9 mouse cellular contexts compared by ENCODE assay signal in the genomic region with DNA sequence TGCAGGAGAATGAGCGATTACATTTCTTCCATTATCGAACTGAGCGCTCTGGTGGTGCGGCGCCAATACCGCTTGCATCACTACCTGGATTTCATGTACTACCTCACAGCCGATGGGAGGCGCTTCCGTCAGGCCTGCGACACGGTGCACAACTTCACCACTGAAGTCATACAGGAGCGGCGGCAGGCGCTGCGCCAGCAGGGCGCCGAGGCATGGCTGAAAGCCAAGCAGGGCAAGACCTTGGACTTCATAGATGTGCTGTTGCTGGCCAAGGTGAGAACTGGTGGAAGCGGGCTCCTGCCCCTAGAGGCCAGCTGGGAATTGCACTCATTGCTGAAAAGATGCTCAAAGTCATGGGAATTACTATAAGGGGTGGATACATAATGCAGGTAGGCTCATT. TPM values are rescaled to one million over a fixed set of nuclear protein-coding genes. Genes with fewer than 3 reads are reported as not detected.
DNase-seq lines count a peak whose midpoint lies in the region; ATAC-seq and TF ChIP-seq lines count a peak whose summit lies in the region.
"Had no signal": no experiment of that assay in that cellular context is flagged by ENCODE, and none has a peak within 500 bp of the region (broad histone marks: within the 10 kb centered on the region; RNA-seq: fewer than 3 reads in every experiment).

No protein-coding gene starts in this region.

- TF ChIP-seq CTCF in E14TG2a.4 (conservative IDR thresholded peaks at IDR 0.05; ENCODE audit: low read length): peak; percentile 81
- peak; percentile 72 for TF ChIP-seq CTCF in lung, adult 2 months (IDR thresholded peaks at IDR 0.05; ENCODE audit: insufficient read depth, low read length)
- TF ChIP-seq CTCF in olfactory bulb, adult 2 months (IDR thresholded peaks at IDR 0.05; ENCODE audit: insufficient read depth, low read depth, low read length): peak; percentile 45; the same call in 1 of the 2 replicates
- TF ChIP-seq CTCF in thymus, adult 2 months (IDR thresholded peaks at IDR 0.05; ENCODE audit: borderline replicate concordance, control insufficient read depth, extremely low read depth, insufficient read depth, low read length, poor library complexity): peak; percentile 78; the same call in 1 of the 2 replicates

- intact Hi-C loops in heart, postnatal 14 days (cut with DNase I): no loop called here

- DNase-seq in c-Kit-positive CD71-positive TER-119-positive erythroid progenitor cells, embryonic 14.5 days (ENCODE audit: low spot score): peak; percentile 18
- DNase-seq in heart, postnatal 14 days: peak; percentile 78 to 87
- DNase-seq in large intestine, adult 2 months (ENCODE audit: low read depth, low spot score): peak; percentile 75
- peak; percentile 83 for DNase-seq in lung, adult 2 months
- DNase-seq in thymus, adult 2 months: peak; percentile 61

- peak overlapping the region; percentile 54 for H3K4me2 ChIP-seq in forebrain, embryonic 13.5 days

- H3K9me3 ChIP-seq in E14TG2a.4 (ENCODE audit: low read length): no peaks in the 10 kb centered on the region
- H3K9me3 ChIP-seq in forebrain, embryonic 13.5 days (replicated peaks): no peaks in the 10 kb centered on the region

- no peak for TF ChIP-seq POLR2A in lung, adult 2 months (IDR thresholded peaks at IDR 0.05; ENCODE audit: borderline replicate concordance, extremely low read depth, low read depth, low read length)
- no peak for TF ChIP-seq POLR2A in olfactory bulb, adult 2 months (IDR thresholded peaks at IDR 0.05; ENCODE audit: insufficient read depth, low read depth, low read length)
- TF ChIP-seq POLR2A in thymus, adult 2 months (IDR thresholded peaks at IDR 0.05; ENCODE audit: control insufficient read depth, extremely low read depth, insufficient read depth, low read length, poor library complexity): no peak

- no peak overlapping the region for H3K27ac ChIP-seq in forebrain, embryonic 13.5 days
- H3K27ac ChIP-seq in olfactory bulb, adult 2 months (ENCODE audit: insufficient read depth, low read depth, low read length): no peak overlapping the region
- no peak overlapping the region for H3K27ac ChIP-seq in thymus, adult 2 months (ENCODE audit: control insufficient read depth, insufficient read depth, low read length)

- peaks cover 21% of the 10 kb centered on the region for H3K4me1 ChIP-seq in E14TG2a.4 (replicated peaks; ENCODE audit: low read depth, low read length)
- H3K4me1 ChIP-seq in forebrain, embryonic 13.5 days: 0 out of 2 replicates have a peak, but pooled peaks cover 4% of the 10 kb centered on the region
- no peaks in the 10 kb centered on the region for H3K4me1 ChIP-seq in lung, adult 2 months (ENCODE audit: control insufficient read depth, insufficient read depth, low read length)
- H3K4me1 ChIP-seq in olfactory bulb, adult 2 months (ENCODE audit: control insufficient read depth, insufficient read depth, low read length): peaks cover 3% of the 10 kb centered on the region; the same call in 1 of the 2 replicates
- H3K4me1 ChIP-seq in thymus, adult 2 months (replicated peaks; ENCODE audit: control insufficient read depth, insufficient read depth, low read length): no peaks in the 10 kb centered on the region; the same call in 1 of the 2 replicates

- H3K9ac ChIP-seq in forebrain, embryonic 13.5 days: no peak overlapping the region; the same call in 1 of the 2 replicates

- no peaks in the 10 kb centered on the region for H3K36me3 ChIP-seq in E14TG2a.4 (ENCODE audit: insufficient read depth, low read length)
- no peaks in the 10 kb centered on the region for H3K36me3 ChIP-seq in forebrain, embryonic 13.5 days (ENCODE audit: poor library complexity, severe bottlenecking)
- no peaks in the 10 kb centered on the region for H3K36me3 ChIP-seq in thymus, adult 2 months (ENCODE audit: control insufficient read depth, insufficient read depth, low read length)

- ATAC-seq in forebrain, embryonic 13.5 days: peak; percentile 43

- H3K27me3 ChIP-seq in E14TG2a.4 (ENCODE audit: insufficient read depth, low read length): peaks cover 25% of the 10 kb centered on the region
- H3K27me3 ChIP-seq in forebrain, embryonic 13.5 days: peaks cover 9% of the 10 kb centered on the region; the same call in 1 of the 2 replicates
- no peaks in the 10 kb centered on the region for H3K27me3 ChIP-seq in thymus, adult 2 months (ENCODE audit: control insufficient read depth, insufficient read depth, low read length)

- WGBS in forebrain, embryonic 13.5 days: 23% methylated on average over 18 of the region's 18 CpGs
- WGBS in large intestine, adult 2 months: 7% methylated on average over 18 of the region's 18 CpGs
- 10% methylated on average over 18 of the region's 18 CpGs for WGBS in lung, adult 2 months
- 14% methylated on average over 18 of the region's 18 CpGs for WGBS in olfactory bulb, adult 2 months
- 22% methylated on average over 18 of the region's 18 CpGs for WGBS in thymus, adult 2 months

- H3K4me3 ChIP-seq in E14TG2a.4 (replicated peaks; ENCODE audit: low read length): peak overlapping the region; percentile 67
- H3K4me3 ChIP-seq in forebrain, embryonic 13.5 days: peak overlapping the region; percentile 24
- no peak overlapping the region for H3K4me3 ChIP-seq in lung, adult 2 months (replicated peaks; ENCODE audit: extremely low read depth, low read depth, low read length)
- H3K4me3 ChIP-seq in olfactory bulb, adult 2 months (ENCODE audit: insufficient read depth, low read depth, low read length): peak overlapping the region; percentile 15
- H3K4me3 ChIP-seq in thymus, adult 2 months (ENCODE audit: control insufficient read depth, insufficient read depth, low read length): no peak overlapping the region
- H3K4me3 ChIP-seq: erythroblast, embryonic 14.5 days had no signal

RNA-seq across cellular contexts. Expression of a gene that starts 22.6 kb away (rescaled TPM):
- 7.0 and 7.8 TPM in 2 replicates for polyA plus RNA-seq in forebrain, embryonic 13.5 days (2015; fragmentation: Nextera tagmentation; extraction: Ambion mirVana)
- 1 to 10 TPM; 5.2 to 6.7 TPM for total RNA-seq in heart, postnatal 14 days (2021)
- polyA plus RNA-seq in large intestine, adult 2 months (2012; rRNA removed): 2.7 TPM in 2 replicates
- polyA plus RNA-seq in lung, adult 2 months (2012; rRNA removed): 7.8 and 16.8 TPM in 2 replicates
- not detected in 2 replicates for polyA plus RNA-seq in olfactory bulb, adult 2 months (2012; ENCODE audit: insufficient read depth, insufficient read length, low replicate concordance, missing spikeins)
- 4.8 and 4.9 TPM in 2 replicates for polyA plus RNA-seq in thymus, adult 2 months (2012; rRNA removed)
- polyA plus RNA-seq: erythroblast, embryonic 14.5 days had no signal

RNA-seq across cellular contexts. Expression of a gene that starts 30.7 kb away (rescaled TPM):
- 0.17 and 0.35 TPM in 2 replicates for polyA plus RNA-seq in forebrain, embryonic 13.5 days (2015; fragmentation: Nextera tagmentation; extraction: Ambion mirVana)
- total RNA-seq in heart, postnatal 14 days (2021): under 1 TPM; 0.22 to 0.48 TPM
- 0.74 and 0.75 TPM in 2 replicates for polyA plus RNA-seq in large intestine, adult 2 months (2012; rRNA removed)
- 4.0 and 18.7 TPM in 2 replicates for polyA plus RNA-seq in lung, adult 2 months (2012; rRNA removed)
- not detected in 2 replicates for polyA plus RNA-seq in olfactory bulb, adult 2 months (2012; ENCODE audit: insufficient read depth, insufficient read length, low replicate concordance, missing spikeins)
- 1.1 and 2.0 TPM in 2 replicates for polyA plus RNA-seq in thymus, adult 2 months (2012; rRNA removed)

RNA-seq across cellular contexts. Expression of a gene that starts 53.2 kb away (rescaled TPM):
- 21.1 and 21.4 TPM in 2 replicates for polyA plus RNA-seq in forebrain, embryonic 13.5 days (2015; fragmentation: Nextera tagmentation; extraction: Ambion mirVana)
- 10 to 100 TPM in 1 of 2 experiments, 1 to 10 TPM in 1; 6.5 to 10.7 TPM for total RNA-seq in heart, postnatal 14 days (2021)
- polyA plus RNA-seq in large intestine, adult 2 months (2012; rRNA removed): 61.9 and 154 TPM in 2 replicates
- polyA plus RNA-seq in lung, adult 2 months (2012; rRNA removed): 24.2 and 24.3 TPM in 2 replicates
- not detected in 2 replicates for polyA plus RNA-seq in olfactory bulb, adult 2 months (2012; ENCODE audit: insufficient read depth, insufficient read length, low replicate concordance, missing spikeins)
- 17.0 and 18.4 TPM in 2 replicates for polyA plus RNA-seq in thymus, adult 2 months (2012; rRNA removed)

RNA-seq across cellular contexts. Expression of a gene that starts 59.2 kb away (rescaled TPM):
- polyA plus RNA-seq in forebrain, embryonic 13.5 days (2015; fragmentation: Nextera tagmentation; extraction: Ambion mirVana): not detected in 2 replicates
- total RNA-seq in heart, postnatal 14 days (2021): under 1 TPM; 0.24 to 0.93 TPM
- 5.5 and 6.0 TPM in 2 replicates for polyA plus RNA-seq in large intestine, adult 2 months (2012; rRNA removed)
- polyA plus RNA-seq in lung, adult 2 months (2012; rRNA removed): 3.6 and 3.9 TPM in 2 replicates
- not detected in 2 replicates for polyA plus RNA-seq in olfactory bulb, adult 2 months (2012; ENCODE audit: insufficient read depth, insufficient read length, low replicate concordance, missing spikeins)
- 202 and 206 TPM in 2 replicates for polyA plus RNA-seq in thymus, adult 2 months (2012; rRNA removed)

Comparison
In these comparisons a context has a peak if more than half of its experiments do, and no peak if none do; other contexts are left out.
1. H3K4me3 ChIP-seq: peak in E14TG2a.4 (single experiment), forebrain, embryonic 13.5 days (single experiment) and olfactory bulb, adult 2 months (single experiment); none in lung, adult 2 months (single experiment) and thymus, adult 2 months (single experiment).
2. DNase-seq: peak in every context shown above with its lines; median percentile 83 in lung, adult 2 months; 82 in heart, postnatal 14 days; 75 in large intestine, adult 2 months; 61 in thymus, adult 2 months; 18 in c-Kit-positive CD71-positive TER-119-positive erythroid progenitor cells, embryonic 14.5 days.
3. RNA of a gene that starts 53.2 kb away (polyA plus RNA-seq): 61.9 to 154 TPM in large intestine, adult 2 months, 24.2 to 24.3 TPM in lung, adult 2 months, 21.1 to 21.4 TPM in forebrain, embryonic 13.5 days and 17.0 to 18.4 TPM in thymus, adult 2 months; not detected in olfactory bulb, adult 2 months; every median in the first group is over 10 times any median in the second.
4. Peak in every context shown above with its lines, with median percentiles within 50 percentile points of each other: CTCF ChIP-seq.